Mouse (Mus musculus) liver, adult 2 months (tissue): ENCODE measurements around the gene Spint5.

Experiments used
- CTCF ChIP-seq: fragments of 200-500 bp; IDR thresholded peaks from 2 replicates; pipeline ENCODE4 v1.5.1; 2011; ENCODE audit warnings: low read depth, low read length, control low read depth
- POLR2A ChIP-seq: fragments of 200-500 bp; IDR thresholded peaks from 2 replicates; pipeline ENCODE4 v1.6.1; 2011; ENCODE audit warnings: low read length, control low read depth; ENCODE audit not compliant: insufficient read depth; ENCODE audit errors: extremely low read depth

DNA sequence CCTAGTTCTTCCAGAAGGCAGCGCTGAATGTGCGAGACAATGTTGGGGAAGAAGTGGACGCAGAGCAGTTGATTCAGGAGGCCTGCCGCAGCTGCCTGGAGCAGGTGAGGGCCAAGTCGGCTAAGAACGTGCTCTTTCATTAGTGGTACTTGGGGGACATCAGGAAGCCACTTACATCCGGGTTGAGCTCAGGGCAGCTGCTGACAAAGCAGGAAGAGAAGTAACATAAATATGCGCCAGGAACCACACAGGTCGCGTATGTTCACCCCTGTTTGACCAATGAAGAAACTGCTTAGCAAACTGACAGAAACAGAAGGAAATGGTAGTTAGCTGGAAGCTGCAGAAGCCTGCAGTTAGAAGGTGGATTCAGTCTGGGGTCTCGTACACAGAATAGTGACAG is 39.0 kb downstream of the Spint5 start:
- TF ChIP-seq POLR2A, result no peak
- TF ChIP-seq CTCF, result no peak
